Mouse (Mus musculus) heart, embryonic 12.5 days (tissue): Measurements from ENCODE around the gene Fam166a. TPM values are rescaled to one million over a fixed set of nuclear protein-coding genes. Genes with fewer than 3 reads are reported as not detected.
A peak's percentile ranks its signal among the peaks of the same experiment; 100 is the strongest.

Experiments
- ATAC-seq: fragments of 200-750 bp; cut with Nextera tagmentation; 2 replicates; pipeline ENCODE4 v1.8.0; 2017; ENCODE audit warnings: moderate TSS enrichment, moderate library complexity; ENCODE audit not compliant: insufficient number of reproducible peaks, low FRiP score
- H3K27ac ChIP-seq: fragments of 300-500 bp; sonication (generic); 2 replicates; pipeline ENCODE4 v1.5.1; 2016; ENCODE audit warnings: mild to moderate bottlenecking, moderate library complexity; ENCODE audit not compliant: poor library complexity, severe bottlenecking
- H3K27me3 ChIP-seq: fragments of 300-500 bp; sonication (generic); replicated peaks from 2 replicates; pipeline ENCODE4 v1.6.1; 2016; ENCODE audit warnings: mild to moderate bottlenecking, moderate library complexity
- H3K36me3 ChIP-seq: fragments of 300-500 bp; sonication (generic); 2 replicates; pipeline ENCODE4 v1.6.1; 2016; ENCODE audit warnings: mild to moderate bottlenecking, moderate library complexity
- H3K4me1 ChIP-seq: fragments of 300-500 bp; sonication (generic); replicated peaks from 2 replicates; pipeline ENCODE4 v1.6.1; 2016; ENCODE audit warnings: mild to moderate bottlenecking
- H3K4me2 ChIP-seq: fragments of 300-500 bp; sonication (generic); 2 replicates; pipeline ENCODE4 v1.6.1; 2016; ENCODE audit warnings: mild to moderate bottlenecking, moderate library complexity
- H3K4me3 ChIP-seq: fragments of 300-500 bp; sonication (generic); 2 replicates; pipeline ENCODE4 v1.5.1; 2016; ENCODE audit warnings: mild to moderate bottlenecking
- H3K9ac ChIP-seq: fragments of 300-500 bp; sonication (generic); 2 replicates; pipeline ENCODE4 v1.6.1; 2016; ENCODE audit warnings: mild to moderate bottlenecking, moderate library complexity
- H3K9me3 ChIP-seq: fragments of 300-500 bp; sonication (generic); replicated peaks from 2 replicates; pipeline ENCODE4 v1.6.1; 2016; ENCODE audit warnings: mild to moderate bottlenecking, moderate library complexity
- WGBS: fragments of 180-500 bp; shearing (Covaris S2); methylation state at CpG from one replicate; pipeline ENCODE4 v1.1.7; 2016; 5-methylcytosine and 5-hydroxymethylcytosine counted together
- polyA plus RNA-seq: library from polyadenylated mRNA; unstranded; fragments of >200 nt; fragmentation: Nextera tagmentation; extraction: Ambion mirVana; gene quantifications from 2 replicates; pipeline ENCODE4 v1.2.1, GENCODE M21; 2016

Gene Fam166a
- polyA plus RNA-seq, 1 experiment from 2014 or later, result not detected

DNA sequence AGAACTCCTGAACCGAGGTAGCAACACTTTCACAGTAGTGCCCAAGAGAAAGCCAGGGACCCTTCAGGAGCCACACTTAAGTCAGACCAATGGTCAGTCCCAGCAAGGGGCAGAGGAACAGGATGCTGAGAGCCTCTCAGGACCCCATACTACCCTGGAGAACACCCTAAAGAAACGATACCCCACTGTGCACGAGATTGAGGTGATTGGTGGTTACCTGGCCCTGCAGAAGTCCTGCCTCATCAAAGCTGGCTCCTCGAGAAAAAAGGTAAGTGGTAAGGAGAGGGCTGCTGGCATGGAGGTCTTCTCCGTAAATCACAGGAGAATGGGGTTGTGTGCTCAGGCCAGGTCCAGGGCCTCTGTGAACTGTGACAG is 45.7 kb downstream of the Fam166a start:
- H3K27ac ChIP-seq, result no peak overlapping the region
- peak overlapping the region; percentile 77 for H3K4me3 ChIP-seq
- H3K4me2 ChIP-seq, result peak overlapping the region; percentile 93
- peak overlapping the region; percentile 17; the same call in 1 of the 2 replicates for H3K9ac ChIP-seq
- H3K9me3 ChIP-seq, result no peaks in the 10 kb centered on the region
- H3K36me3 ChIP-seq, result peaks cover 10% of the 10 kb centered on the region
- H3K4me1 ChIP-seq, result peaks cover 43% of the 10 kb centered on the region
- 77% methylated on average over 5 of the region's 5 CpGs for WGBS
- no peak for ATAC-seq
- peaks cover 18% of the 10 kb centered on the region for H3K27me3 ChIP-seq

DNA sequence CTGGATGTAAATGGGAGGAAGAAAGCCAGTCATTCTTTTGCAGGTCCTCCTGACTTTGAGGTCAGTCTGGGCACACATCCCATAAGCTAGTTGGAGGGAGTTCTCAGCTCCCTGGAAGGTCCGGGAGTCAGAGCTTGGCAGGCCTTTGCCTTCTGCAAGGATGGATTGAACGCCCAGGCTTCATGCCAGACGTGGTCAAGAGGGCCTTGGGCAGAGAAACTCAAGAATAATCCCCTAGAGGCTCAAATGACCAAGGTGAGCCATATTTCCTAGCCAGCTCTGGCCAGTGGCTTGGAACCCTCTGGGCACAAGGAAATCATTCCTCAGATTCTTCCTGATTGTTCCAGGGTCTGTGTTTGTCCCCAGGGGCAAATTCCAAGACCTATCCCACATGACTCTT is 46.3 kb downstream of the Fam166a start:
- H3K4me2 ChIP-seq, result peak overlapping the region; percentile 93
- no peaks in the 10 kb centered on the region for H3K9me3 ChIP-seq
- ATAC-seq, result no peak
- no peak overlapping the region for H3K27ac ChIP-seq
- 66% methylated on average over 3 of the region's 3 CpGs for WGBS
- H3K36me3 ChIP-seq, result peaks cover 16% of the 10 kb centered on the region
- H3K4me1 ChIP-seq, result peaks cover 43% of the 10 kb centered on the region
- H3K27me3 ChIP-seq, result peaks cover 18% of the 10 kb centered on the region
- H3K9ac ChIP-seq, result no peak overlapping the region
- H3K4me3 ChIP-seq, result no peak overlapping the region

DNA sequence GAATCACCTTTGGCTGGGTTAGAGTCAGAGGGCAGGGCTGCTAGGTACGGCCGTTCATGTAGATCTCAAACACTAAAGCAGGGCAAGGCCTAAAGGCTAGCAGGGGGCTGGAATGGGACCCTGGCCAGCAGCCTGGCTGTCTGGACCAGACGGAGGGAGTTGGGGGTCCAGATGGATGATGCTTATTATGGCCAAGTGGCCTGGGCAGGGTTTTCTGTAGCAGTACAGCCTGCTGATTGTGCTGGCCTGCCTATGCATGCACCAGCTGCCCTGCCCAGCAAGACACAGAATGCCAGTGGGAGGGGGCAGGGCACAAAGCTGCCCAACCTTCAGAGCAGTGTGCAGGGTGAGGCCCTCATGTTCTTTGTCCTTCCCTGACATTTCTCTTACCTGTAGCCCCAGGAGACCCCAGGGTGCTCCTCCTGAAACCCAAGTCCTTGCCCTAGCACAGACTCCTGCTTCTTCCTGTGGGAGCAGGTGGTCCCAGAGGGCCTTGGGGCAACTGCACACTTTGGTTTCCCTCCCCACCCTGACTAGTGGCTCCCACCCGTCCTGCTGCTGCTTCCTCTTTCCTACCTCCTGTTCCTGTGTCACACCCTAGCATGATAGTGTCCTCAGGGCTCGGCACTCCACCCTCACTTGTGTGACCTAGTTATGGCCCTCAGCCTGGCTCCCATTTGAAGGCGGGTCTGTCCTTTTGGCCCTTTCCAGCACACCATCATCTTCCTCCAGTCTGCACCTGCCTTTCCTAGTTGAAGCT is 47.5 kb downstream of the Fam166a start:
- no peak overlapping the region for H3K9ac ChIP-seq
- H3K4me1 ChIP-seq, result peaks cover 49% of the 10 kb centered on the region
- H3K9me3 ChIP-seq, result no peaks in the 10 kb centered on the region
- peaks cover 18% of the 10 kb centered on the region for H3K27me3 ChIP-seq
- H3K4me3 ChIP-seq, result no peak overlapping the region
- 58% methylated on average over 6 of the region's 6 CpGs for WGBS
- H3K4me2 ChIP-seq, result peak overlapping the region; percentile 30; the same call in 1 of the 2 replicates
- no peak for ATAC-seq
- H3K27ac ChIP-seq, result no peak overlapping the region
- H3K36me3 ChIP-seq, result peaks cover 27% of the 10 kb centered on the region

DNA sequence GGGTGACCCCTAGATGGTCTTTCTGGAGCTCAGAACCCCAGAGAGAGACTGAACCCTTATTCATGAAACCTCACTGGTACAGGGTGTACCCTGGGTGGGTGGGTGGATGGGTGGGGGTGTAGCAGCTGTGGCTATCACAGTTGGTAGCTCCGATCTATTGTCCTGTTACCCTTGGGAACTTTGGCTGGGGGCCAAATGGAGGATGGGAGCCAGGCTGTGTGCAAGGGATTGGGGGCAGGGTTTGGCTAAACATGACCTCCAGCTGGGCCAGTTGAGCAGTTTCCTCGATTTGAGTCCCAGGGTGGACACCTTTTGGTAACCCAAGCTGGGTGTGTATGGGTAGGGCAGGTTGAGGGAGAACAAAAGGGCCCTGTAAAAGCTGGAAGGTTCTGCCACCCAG is 48.2 kb downstream of the Fam166a start:
- WGBS, result 42% methylated on average over 2 of the region's 2 CpGs
- Histone ChIP-seq H3K27me3 (peaks cover 18% of the 10 kb centered on the region), H3K4me1 (peaks cover 55% of the 10 kb centered on the region), H3K27ac (no peak overlapping the region), H3K4me3 (no peak overlapping the region), H3K9me3 (no peaks in the 10 kb centered on the region), H3K36me3 (peaks cover 27% of the 10 kb centered on the region), H3K9ac (no peak overlapping the region), H3K4me2 (peak overlapping the region; percentile 30; the same call in 1 of the 2 replicates)
- ATAC-seq, result no peak

DNA sequence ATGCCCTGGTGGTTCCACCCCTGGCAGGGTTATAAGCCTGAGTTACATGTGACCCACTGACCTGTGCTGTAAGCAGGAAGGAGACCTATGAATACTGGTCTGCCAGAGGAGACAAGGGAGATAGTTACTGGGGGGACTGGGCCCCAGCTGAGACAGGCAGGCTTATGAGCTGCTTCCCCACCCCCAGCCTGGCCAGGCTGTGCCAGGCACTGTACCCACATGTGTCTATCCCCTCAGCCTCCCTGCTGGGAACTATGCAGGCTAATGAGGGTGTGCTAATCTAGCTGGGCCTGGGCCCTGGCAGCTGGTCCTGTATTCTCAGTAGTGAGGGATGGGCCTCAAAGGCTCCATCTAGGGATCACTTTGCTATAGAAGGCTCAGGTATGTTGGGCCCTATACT is 48.7 kb downstream of the Fam166a start:
- no peak for ATAC-seq
- Histone ChIP-seq H3K9ac (no peak overlapping the region), H3K4me1 (peaks cover 55% of the 10 kb centered on the region)

DNA sequence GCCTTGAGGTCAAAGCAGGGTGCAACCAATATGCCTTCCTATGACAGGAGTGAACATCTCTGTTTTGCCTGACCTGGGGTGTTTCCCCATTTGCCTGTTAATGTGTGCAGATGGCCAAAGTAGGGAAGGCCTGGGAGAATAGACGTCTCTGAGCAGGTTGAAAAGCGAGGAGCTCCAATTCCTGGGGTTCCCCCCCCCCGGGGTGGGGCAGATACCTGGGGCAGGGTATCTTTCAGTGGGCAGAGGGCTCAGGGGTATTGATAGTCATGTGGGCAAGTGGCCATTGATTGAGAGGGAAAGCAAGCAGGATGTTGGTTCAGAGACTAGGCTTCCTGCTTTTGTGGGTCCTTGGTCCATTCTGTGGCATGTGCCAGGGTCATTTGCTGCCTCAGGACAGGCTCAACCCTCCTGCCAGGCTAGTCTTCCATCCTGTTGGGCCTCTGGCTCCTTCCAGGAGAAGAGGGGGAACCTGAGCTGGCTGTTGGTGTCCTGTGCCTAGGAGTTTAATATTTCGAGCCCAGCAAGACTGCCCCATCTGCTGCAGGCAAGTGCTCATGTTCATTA is 49.3 kb downstream of the Fam166a start:
- Histone ChIP-seq H3K4me3 (no peak overlapping the region), H3K4me2 (no peak overlapping the region), H3K9ac (no peak overlapping the region), H3K36me3 (peaks cover 27% of the 10 kb centered on the region), H3K4me1 (peaks cover 55% of the 10 kb centered on the region), H3K27me3 (peaks cover 18% of the 10 kb centered on the region), H3K9me3 (no peaks in the 10 kb centered on the region), H3K27ac (no peak overlapping the region)
- 68% methylated on average over 4 of the region's 4 CpGs for WGBS
- no peak for ATAC-seq

More for the DNA sequence above, 48.7 kb downstream of the Fam166a start:
- Histone ChIP-seq H3K4me2 (no peak overlapping the region), H3K27ac (no peak overlapping the region), H3K36me3 (peaks cover 27% of the 10 kb centered on the region), H3K4me3 (no peak overlapping the region), H3K9me3 (no peaks in the 10 kb centered on the region), H3K27me3 (peaks cover 18% of the 10 kb centered on the region)

Other genes with a start within 250 kb of the Fam166a start
- gene Mrpl41, start 243.6 kb upstream of the Fam166a start, polyA plus RNA-seq, result 113 and 119 TPM in 2 replicates
- 9.5 and 11.3 TPM in 2 replicates for gene Pnpla7, start 242.7 kb upstream of the Fam166a start, polyA plus RNA-seq
- 58.7 and 62.8 TPM in 2 replicates for gene Nsmf, start 164.4 kb upstream of the Fam166a start, polyA plus RNA-seq
- gene Entpd8, start 138.4 kb upstream of the Fam166a start, polyA plus RNA-seq, result not detected in 2 replicates
- gene Noxa1, start 123.6 kb upstream of the Fam166a start, polyA plus RNA-seq, result 0.10 TPM in 1 of 2 replicates, not detected in the other
- 10.8 and 12.8 TPM in 2 replicates for gene Nrarp, start 38.0 kb upstream of the Fam166a start, polyA plus RNA-seq
- 6.6 and 7.0 TPM in 2 replicates for gene Tor4a, start 21.9 kb upstream of the Fam166a start, polyA plus RNA-seq
- 73.3 and 74.4 TPM in 2 replicates for gene Nelfb, start 7.3 kb upstream of the Fam166a start, polyA plus RNA-seq
- gene Stpg3, start 4.1 kb upstream of the Fam166a start, polyA plus RNA-seq, result not detected in 2 replicates
- gene Tubb4b, start 6.0 kb downstream of the Fam166a start, polyA plus RNA-seq, result 388 and 392 TPM in 2 replicates
- not detected in 2 replicates for gene Slc34a3, start 15.6 kb downstream of the Fam166a start, polyA plus RNA-seq
- not detected in 2 replicates for gene Rnf224, start 18.0 kb downstream of the Fam166a start, polyA plus RNA-seq
- 6.5 and 7.6 TPM in 2 replicates for gene Rnf208, start 23.5 kb downstream of the Fam166a start, polyA plus RNA-seq
- gene Cysrt1, start 23.7 kb downstream of the Fam166a start, polyA plus RNA-seq, result not detected in 2 replicates
- gene AL732309.1, start 28.1 kb downstream of the Fam166a start, polyA plus RNA-seq, result 2.6 and 3.2 TPM in 2 replicates
- 18.3 and 19.1 TPM in 2 replicates for gene Tmem203, start 36.7 kb downstream of the Fam166a start, polyA plus RNA-seq
- gene Tprn, start 43.9 kb downstream of the Fam166a start, polyA plus RNA-seq, result 4.9 and 5.1 TPM in 2 replicates
- gene Ssna1, start 53.7 kb downstream of the Fam166a start, polyA plus RNA-seq, result 131 and 133 TPM in 2 replicates
- 83.4 and 87.7 TPM in 2 replicates for gene Anapc2, start 53.7 kb downstream of the Fam166a start, polyA plus RNA-seq
- gene Tmem210, start 69.4 kb downstream of the Fam166a start, polyA plus RNA-seq, result not detected in 2 replicates
- gene Lrrc26, start 71.2 kb downstream of the Fam166a start, polyA plus RNA-seq, result not detected in 2 replicates
- 0.44 TPM in 1 of 2 replicates, not detected in the other for gene Grin1, start 100.4 kb downstream of the Fam166a start, polyA plus RNA-seq
- gene Man1b1, start 113.6 kb downstream of the Fam166a start, polyA plus RNA-seq, result 34.0 and 40.9 TPM in 2 replicates
- 11.3 TPM in 2 replicates for gene Dpp7, start 137.6 kb downstream of the Fam166a start, polyA plus RNA-seq
- gene Uap1l1, start 146.9 kb downstream of the Fam166a start, polyA plus RNA-seq, result 10.7 and 11.2 TPM in 2 replicates
- 18.5 and 20.0 TPM in 2 replicates for gene Sapcd2, start 153.6 kb downstream of the Fam166a start, polyA plus RNA-seq
- 0.18 and 0.44 TPM in 2 replicates for gene Entpd2, start 177.1 kb downstream of the Fam166a start, polyA plus RNA-seq
- 22.3 and 22.4 TPM in 2 replicates for gene Npdc1, start 180.6 kb downstream of the Fam166a start, polyA plus RNA-seq
- gene Fut7, start 204.5 kb downstream of the Fam166a start, polyA plus RNA-seq, result not detected in 2 replicates
- gene Abca2, start 210.0 kb downstream of the Fam166a start, polyA plus RNA-seq, result 4.8 and 5.0 TPM in 2 replicates
- gene Clic3, start 238.1 kb downstream of the Fam166a start, polyA plus RNA-seq, result 1.1 and 1.4 TPM in 2 replicates
- gene Paxx, start 242.3 kb downstream of the Fam166a start, polyA plus RNA-seq, result 22.1 and 22.7 TPM in 2 replicates